Mouse (Mus musculus) adrenal gland, postnatal 36 days (tissue): ENCODE data around the gene Ttk. TPM values are rescaled to one million over a fixed set of nuclear protein-coding genes. Genes with fewer than 3 reads are reported as not detected.

Experiments
- DNase-seq, 2 experiments: peaks; one replicate each; pipeline ENCODE4 v3.0.0; 2021; ENCODE audit warnings: mixed read lengths in 1 of 2
- long read RNA-seq, 2 experiments: library from polyadenylated mRNA; stranded (forward); transcript quantifications; one replicate each; pipeline ENCODE4 v2.0.0; 2021; ENCODE audit warnings: borderline sequencing depth in 2 of 2
- total RNA-seq, 2 experiments: library from RNA; stranded (reverse); gene quantifications; 2 replicates each; pipeline ENCODE4 v1.2.3; 2021

Ttk gene
- 1 to 10 TPM; 1.9 to 3.3 TPM for total RNA-seq
- long read RNA-seq, experiment 1, partial matches to known transcripts = 0 of 2 reads
- long read RNA-seq, experiment 1, other reads (novel, unspliced or antisense) = 2 of 2 reads
- long read RNA-seq, experiment 2 = 0 reads

DNA sequence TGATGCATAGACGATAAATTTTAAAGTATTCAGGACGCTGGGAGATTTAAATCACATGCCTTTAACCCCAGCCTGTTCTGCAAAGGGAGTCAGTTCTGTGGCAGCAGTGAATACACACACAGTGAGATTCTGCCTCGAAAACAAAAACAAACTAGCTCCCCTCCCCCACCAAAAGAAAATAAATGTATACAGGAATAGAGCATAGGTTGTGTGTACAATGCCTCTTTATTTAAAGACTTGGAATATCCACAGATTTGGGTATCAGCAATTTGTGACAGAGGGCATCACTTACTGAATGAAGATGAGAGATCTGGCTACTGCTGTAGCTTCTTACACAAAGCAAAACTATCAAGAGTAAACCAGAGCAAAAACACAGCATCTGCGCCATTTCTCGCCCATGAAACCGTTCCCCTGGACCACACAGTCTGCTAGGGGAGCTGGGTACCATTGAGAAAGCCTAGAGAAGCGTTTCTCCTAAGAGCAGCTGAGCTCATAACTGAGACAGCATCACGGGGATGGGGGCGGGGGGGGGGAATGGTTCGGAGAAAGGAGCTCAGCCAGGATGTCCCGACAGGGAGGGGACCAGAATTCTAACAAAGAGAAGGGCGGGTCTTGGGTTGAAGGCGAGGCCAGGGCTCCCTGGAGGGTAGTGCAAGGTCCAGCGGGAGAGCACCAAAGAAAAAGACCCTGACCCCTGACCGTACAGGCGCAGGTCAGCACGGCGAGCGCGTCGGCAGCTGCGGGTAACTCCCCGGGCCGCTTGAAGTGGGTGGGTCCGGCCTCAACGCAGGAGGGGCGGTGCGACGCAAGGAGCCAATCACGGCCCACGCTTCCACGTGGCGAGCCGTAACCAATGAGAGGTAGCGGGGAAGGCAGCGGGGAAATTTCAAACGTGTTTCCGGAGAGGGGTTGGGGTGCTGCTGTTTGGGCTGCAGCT is at the start of gene Ttk:
Ttk (plus strand) TSS at position 879 of the 937 bp plus-strand sequence.
- DNase-seq = peak; percentile 91

- no peak for DNase-seq
Observed at GRCm38 (mm10) chr9:83785501-83785900, 49.0 kb upstream of the Ttk start.

DNA sequence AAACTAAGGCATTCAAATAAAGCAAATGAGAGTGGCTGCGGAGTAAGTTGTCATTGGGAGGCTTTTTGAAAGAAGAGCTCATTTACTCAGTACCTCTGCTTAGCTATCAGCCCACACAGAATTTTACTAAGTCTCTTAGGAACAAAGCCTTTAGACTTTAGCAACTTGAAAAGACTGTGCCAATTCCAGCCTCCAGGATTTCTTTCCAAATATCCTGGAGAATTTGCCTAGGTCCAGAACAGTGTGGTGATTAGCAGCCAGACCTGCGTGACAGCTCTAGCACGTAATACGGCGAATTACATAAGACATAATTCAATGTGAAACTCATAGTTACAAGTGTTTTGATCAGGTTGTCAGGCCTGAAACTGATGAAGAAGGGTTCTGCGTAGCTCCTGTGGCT is 45.2 kb upstream of the Ttk start:
- DNase-seq = no peak

DNA sequence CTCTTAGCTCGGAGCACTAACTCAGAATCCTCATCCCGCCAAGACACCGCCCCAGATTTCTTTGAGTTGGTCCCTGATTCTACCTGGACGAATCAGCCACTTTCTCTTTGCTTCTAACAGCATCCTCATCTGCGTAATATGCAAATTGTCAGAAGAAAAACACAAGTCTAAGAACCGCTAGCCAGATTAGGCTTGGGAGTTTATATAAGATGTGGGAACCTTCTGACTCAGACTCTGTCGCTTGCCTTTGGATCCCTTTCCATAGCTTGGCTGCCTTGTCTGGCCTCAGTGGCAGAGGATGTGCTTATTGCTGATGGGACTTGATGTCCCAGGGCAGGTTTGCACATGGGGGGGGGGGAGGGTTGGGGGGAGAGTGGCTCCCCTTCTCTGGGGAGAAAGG is 37.6 kb upstream of the Ttk start:
- no peak for DNase-seq

DNA sequence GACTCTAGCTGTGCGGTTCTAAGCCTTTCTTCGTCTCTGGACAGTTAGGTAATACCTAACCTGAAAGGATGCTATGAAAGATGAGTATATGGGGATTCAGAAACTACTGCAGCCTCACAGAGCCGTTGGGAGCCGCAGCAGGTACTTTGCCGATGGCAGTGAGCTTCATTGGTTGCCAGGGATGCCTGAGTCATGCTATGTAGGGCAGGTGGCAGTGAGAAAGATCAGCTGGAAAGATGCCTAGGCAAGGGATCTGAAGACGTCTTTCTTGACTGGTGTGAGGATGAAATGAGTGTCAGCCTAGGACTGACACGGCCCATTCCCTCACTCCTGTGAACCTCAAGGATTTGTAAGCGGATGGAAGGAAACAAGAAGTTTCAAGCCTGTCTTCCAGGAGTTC is 36.6 kb upstream of the Ttk start:
- DNase-seq = no peak

DNA sequence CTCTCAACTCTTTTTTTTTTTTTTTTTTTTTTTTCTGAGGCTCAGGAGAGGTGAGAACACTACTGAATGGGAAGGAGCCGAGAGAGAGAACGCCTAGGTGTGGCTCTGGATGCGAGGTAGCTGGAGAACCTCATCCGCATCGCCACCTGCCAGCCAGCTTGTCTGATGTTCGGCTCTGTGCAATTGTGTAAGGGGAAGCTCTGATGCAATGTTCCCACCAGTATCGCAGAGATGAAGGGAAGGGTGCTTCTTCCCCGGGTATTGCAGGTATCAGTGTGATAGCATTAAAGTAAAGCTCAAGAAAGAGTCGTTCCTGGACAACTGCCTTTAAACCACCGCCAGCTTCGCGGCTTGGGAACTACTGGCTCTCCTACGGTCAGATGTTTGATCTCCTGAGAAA is 30.1 kb upstream of the Ttk start:
- DNase-seq = no peak

- DNase-seq = peak in 1 of 2 experiments; percentile 3
Observed at GRCm38 (mm10) chr9:83805164-83805976, 29.1 kb upstream of the Ttk start.

DNA sequence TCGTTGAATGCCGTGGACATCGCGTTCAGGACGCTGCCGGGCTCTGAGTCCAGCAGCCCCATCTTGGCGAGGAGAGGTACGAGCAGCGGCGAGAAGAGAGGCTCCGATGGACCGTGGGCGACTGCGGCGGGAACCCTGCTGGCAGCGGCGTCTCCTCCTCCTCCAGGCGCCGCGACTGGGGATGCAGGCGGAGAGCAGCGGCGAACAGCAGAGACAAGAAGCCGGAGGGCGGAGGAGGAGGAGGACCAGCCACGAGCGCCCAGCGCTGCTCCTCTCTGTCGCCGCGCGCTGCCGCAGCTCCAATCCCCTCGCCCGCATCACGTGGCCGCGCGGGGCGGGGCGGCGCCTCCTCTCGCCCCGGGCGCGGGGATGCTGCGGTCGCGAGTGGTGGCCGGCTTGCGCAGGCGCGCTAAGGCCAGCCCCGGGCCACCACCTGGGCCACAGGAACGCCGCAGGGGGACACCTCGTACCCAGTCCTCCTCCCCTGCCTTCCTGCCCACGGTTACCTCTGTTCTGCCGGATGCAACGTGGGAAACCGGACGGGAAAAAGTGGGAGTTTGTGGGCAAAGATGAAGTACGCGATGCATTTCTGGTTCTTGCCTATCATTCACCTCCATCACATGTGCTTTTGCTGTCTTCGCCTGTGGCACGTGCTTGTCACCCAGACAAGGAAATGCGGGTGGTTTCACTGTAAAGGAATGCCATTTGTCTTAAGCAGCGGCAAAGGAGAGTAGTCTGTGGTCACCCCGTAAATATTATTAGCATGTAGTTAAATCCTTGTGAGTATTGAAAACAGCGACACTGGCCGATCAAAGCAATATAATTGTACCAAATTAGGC is 28.3 kb upstream of the Ttk start, which contains the start of gene Elovl4:
Elovl4 (minus strand) TSS at position 301 of the 839 bp plus-strand sequence.
- DNase-seq = peak; percentile 74 to 76

GRCm38 (mm10) chr9:83807562-83807961 is 26.9 kb upstream of the Ttk start:
- peak; percentile 39 to 69 for DNase-seq

DNA sequence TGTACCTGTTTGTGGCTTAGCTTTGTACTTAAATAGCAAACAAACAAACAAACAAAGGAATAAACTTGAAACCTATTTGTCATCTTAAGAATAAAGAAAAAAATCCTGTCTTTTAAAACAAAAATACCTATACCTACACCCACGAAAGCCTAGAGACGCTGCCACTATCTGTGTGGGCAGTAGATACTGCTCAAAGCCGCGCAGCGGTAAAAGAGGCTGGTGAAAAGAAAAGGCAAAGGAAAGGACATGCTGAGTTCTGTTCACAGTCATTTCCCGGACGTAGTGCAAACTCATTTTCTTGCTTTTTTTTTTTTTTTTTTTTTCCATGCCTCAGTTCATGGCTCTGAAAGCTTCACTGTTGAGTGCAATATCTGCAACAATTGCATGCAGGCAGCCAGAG is 15.3 kb upstream of the Ttk start:
- no peak for DNase-seq

DNA sequence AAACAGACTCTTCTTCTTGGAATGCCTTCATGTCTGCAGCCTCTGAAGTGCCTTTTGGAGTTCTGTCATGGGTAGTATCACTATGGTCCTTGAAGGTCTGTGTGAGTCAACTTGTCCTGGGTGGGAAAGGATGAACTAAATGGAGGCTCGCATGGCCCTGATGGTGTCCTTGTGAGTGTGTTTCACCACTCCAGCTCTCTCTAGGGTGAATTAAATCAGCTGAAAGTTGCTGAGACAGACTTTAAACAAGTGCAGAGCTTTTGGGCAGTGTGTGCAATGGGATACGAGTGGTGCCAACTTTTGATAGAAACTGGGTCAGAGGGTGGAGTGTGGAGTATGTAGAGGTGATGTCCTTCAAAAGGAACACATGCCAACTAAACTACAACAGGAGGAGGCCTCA is 13.5 kb upstream of the Ttk start:
- peak; percentile 20 to 56 for DNase-seq

DNA sequence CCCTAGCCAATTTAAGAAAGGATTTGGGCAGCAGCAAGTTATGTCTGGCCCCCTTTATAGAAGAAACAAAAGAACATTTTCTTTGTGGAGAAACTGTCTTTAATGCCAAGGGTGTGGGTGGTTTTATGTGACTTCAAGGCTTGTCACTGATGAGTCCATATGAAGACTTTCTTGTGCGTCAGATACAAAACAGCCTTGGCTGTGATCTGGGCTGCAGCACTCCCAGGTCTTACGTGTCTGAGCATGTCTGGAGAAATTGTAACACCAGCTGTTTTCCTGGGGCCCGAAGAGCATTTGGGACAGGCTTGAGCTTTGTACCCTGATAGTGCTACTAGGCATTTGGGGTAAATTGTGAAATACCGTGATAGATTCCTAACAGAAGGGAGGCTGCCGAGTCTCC is 11.6 kb upstream of the Ttk start:
- no peak for DNase-seq

DNA sequence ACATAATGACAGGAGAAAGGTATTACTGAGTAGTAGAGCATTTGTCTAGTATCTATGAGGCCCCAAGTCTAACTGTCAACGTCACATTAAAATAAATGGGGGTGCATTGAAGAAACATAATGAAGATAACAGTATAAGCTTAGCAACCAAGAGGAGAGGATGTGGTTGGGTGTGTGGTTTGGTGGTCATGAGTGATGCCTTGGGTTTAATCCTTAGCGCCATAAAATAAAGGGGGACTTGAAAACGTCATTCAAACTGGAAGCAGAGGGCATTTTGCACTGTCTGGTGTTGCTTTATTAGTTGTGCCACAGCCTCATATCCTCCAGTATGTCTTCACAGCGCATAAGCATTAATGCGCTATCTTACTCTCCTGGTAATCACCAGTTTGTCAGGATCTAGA is 4.6 kb upstream of the Ttk start:
- DNase-seq = no peak

GRCm38 (mm10) chr9:83831152-83831551 is 3.3 kb upstream of the Ttk start:
- no peak for DNase-seq

DNA sequence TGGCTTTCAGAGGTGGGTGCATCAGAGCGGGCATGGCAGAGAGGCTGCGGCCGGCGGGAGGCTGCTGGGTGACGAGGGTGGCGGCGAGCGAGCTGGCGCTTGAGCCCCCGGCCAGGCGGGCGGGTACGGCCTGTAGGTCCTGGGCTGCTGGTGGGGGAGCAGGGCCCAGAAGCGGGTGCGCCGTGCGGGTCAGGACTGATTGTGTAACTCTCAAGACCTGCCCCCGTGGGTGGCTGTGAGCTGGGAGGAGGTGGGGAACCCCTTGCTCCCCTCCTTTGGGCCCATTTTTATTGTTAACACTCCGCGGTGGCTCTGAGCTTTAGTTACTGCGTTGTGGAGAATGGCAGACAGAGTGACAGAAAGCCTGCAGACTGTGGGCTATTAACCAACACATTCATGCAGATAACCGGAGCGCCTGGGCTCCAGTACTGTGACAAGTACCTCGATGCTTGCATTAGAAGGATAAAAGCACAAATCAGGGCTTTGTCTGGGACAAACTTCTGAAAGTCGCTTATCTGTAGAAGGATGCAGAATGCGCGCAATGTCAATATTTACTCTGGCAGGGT is 342 bp downstream of the Ttk start:
- DNase-seq = no peak

DNA sequence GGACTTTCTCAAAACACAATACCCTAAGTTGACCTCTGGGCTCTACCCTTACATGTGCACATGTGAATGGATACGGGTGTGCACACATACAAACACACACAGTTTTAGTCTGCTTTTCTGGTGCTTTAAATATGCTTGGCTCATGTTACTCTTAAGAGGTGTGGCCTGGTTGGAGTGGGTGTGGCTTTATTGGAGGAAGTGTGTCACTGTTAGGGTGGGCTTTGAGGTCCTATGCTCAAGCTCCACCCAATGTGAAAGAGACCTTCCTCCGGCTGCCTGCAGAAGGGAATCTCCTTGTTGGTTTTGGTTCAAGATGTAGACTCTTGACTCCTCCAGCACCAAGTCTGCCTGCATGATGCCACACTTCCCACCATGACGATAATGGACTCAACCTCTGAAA is 18.0 kb downstream of the Ttk start:
- DNase-seq = no peak

DNA sequence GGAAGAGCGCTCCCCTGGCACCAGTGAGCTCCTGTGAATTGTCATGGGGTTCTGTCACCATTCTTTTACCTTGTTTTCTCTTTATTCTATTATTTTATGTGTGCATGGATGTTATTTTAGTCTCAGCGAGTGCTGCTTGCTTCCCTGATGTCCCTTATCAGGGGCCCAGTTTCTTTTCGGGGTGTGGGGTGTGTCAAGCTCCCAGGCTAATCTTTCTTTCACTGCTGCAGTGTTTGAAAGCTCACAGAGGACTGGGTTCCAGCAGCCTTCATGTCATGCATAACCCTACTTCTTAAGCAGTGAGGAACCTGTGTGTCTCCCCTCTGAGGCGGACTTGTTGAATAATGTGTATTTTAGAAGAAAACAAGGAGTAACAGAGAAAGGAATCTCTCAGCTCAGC is 30.7 kb downstream of the Ttk start:
- no peak for DNase-seq

GRCm38 (mm10) chr9:83882191-83882590 is 47.7 kb downstream of the Ttk start:
- DNase-seq = peak; percentile 41 to 47

DNA sequence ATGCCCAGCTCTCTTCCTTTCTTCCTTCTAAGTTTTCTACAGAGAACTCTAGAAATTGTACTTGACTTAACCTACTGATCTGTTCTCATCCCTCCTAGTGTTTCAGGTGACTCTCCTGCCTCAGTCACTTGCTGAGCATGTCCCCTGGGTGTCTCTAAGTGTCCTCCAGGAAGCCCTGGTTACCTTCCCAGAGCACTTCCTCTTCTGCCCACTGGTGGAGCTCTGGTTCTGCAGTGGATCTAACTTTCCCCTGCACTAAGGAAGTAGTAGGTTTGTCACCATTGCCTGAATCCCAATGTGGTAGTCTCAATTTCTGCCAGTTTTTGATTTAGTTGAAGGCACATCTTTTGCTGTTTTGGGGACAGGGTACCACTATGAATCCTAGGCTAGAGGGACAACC is 51.7 kb downstream of the Ttk start:
- no peak for DNase-seq

GRCm38 (mm10) chr9:83888214-83888613 is 53.7 kb downstream of the Ttk start:
- DNase-seq = no peak

GRCm38 (mm10) chr9:83893073-83893472 is 58.6 kb downstream of the Ttk start:
- no peak for DNase-seq
